Mouse (Mus musculus): ENCODE measurements around the gene 6330403K07Rik. TPM values are rescaled to one million over a fixed set of nuclear protein-coding genes. Genes with fewer than 3 reads are reported as not detected.

6330403K07Rik gene
- polyA plus RNA-seq, 1 experiment from 2014 or later: 51.0 TPM

GRCm38 (mm10) chr11:71019201-71020068 is 13.9 kb downstream of the 6330403K07Rik start, which contains the start of the genes Mis12 and Derl2:
Mis12 (plus strand) TSS chr11:71019611.
Derl2 (minus strand) TSS chr11:71019841.
- peak; percentile 99 for ATAC-seq
- H3K36me3 ChIP-seq (ENCODE audit: control insufficient read depth, insufficient read depth, low read length): no peaks in the 10 kb centered on the region
- peak within 1 kb of the TSS; percentile 92 for H3K27ac ChIP-seq (ENCODE audit: low read length)
- no peaks in the 10 kb centered on the region for H3K9me3 ChIP-seq (ENCODE audit: control insufficient read depth, low read length)
- H3K4me3 ChIP-seq (ENCODE audit: low read length): peak within 1 kb of the TSS; percentile 85
- peak within 1 kb of the TSS; percentile 93 for H3K9ac ChIP-seq (ENCODE audit: low read depth, low read length)
- under 1% methylated on average over 71 of the region's 71 CpGs for WGBS
- peak within 1 kb of the TSS; percentile 85 for H3K4me2 ChIP-seq (ENCODE audit: low read depth, low read length)
- H3K27me3 ChIP-seq (replicated peaks; ENCODE audit: control insufficient read depth, insufficient read depth, low read length): no peaks in the 10 kb centered on the region
- peaks cover 9% of the 10 kb centered on the region for H3K4me1 ChIP-seq (ENCODE audit: control insufficient read depth, insufficient read depth, low read length)

- ATAC-seq: peak; percentile 32
- no peaks in the 10 kb centered on the region for H3K36me3 ChIP-seq (ENCODE audit: control insufficient read depth, insufficient read depth, low read length)
- WGBS: 4% methylated on average over 28 of the region's 28 CpGs
These were observed 14.7 kb downstream of the 6330403K07Rik start for GRCm38 (mm10) chr11:71018416-71019200.

DNA sequence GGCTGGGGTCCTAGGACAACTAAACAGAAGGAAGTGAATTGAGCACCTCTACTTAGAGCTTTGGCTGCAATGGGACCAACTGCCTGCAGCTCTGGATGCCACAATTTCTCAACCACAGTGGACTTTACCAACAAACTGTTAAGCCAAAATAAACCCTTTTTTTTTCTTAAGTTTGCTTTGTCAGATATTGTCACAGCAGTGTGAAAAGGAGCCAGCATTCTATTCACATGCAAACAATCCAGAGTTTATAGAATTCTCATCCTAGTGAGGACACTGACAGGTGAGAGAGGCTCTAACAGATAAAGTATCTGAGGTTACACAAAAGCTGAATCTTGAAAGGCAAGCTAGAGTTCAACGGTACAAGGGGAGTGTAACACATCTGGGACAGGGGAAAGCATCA is 16.3 kb downstream of the 6330403K07Rik start:
- peaks cover 4% of the 10 kb centered on the region; the same call in 1 of the 2 replicates for H3K36me3 ChIP-seq (ENCODE audit: control insufficient read depth, insufficient read depth, low read length)
- no peak overlapping the region for H3K4me3 ChIP-seq (ENCODE audit: low read length)
- H3K9ac ChIP-seq (ENCODE audit: low read depth, low read length): no peak overlapping the region
- peaks cover 9% of the 10 kb centered on the region for H3K4me1 ChIP-seq (ENCODE audit: control insufficient read depth, insufficient read depth, low read length)
- 78% methylated on average over 1 of the region's 1 CpGs for WGBS
- no peaks in the 10 kb centered on the region for H3K27me3 ChIP-seq (replicated peaks; ENCODE audit: control insufficient read depth, insufficient read depth, low read length)
- ATAC-seq: no peak
- no peaks in the 10 kb centered on the region for H3K9me3 ChIP-seq (ENCODE audit: control insufficient read depth, low read length)
- no peak overlapping the region for H3K4me2 ChIP-seq (ENCODE audit: low read depth, low read length)
- no peak overlapping the region for H3K27ac ChIP-seq (ENCODE audit: low read length)

More at GRCm38 (mm10) chr11:71018416-71019200, 14.7 kb downstream of the 6330403K07Rik start:
- Histone ChIP-seq H3K9me3 (ENCODE audit: control insufficient read depth, low read length) (no peaks in the 10 kb centered on the region), H3K27ac (ENCODE audit: low read length) (peak overlapping the region; percentile 70), H3K9ac (ENCODE audit: low read depth, low read length) (peak overlapping the region; percentile 93), H3K4me2 (ENCODE audit: low read depth, low read length) (peak overlapping the region; percentile 85), H3K4me1 (ENCODE audit: control insufficient read depth, insufficient read depth, low read length) (peaks cover 9% of the 10 kb centered on the region), H3K4me3 (ENCODE audit: low read length) (peak overlapping the region; percentile 85), H3K27me3 (replicated peaks; ENCODE audit: control insufficient read depth, insufficient read depth, low read length) (no peaks in the 10 kb centered on the region)

- ATAC-seq: no peak
- WGBS: 96% methylated on average over 7 of the region's 7 CpGs
These were observed 20.6 kb downstream of the 6330403K07Rik start for GRCm38 (mm10) chr11:71012743-71013142.

GRCm38 (mm10) chr11:71008321-71008720 is 25.0 kb downstream of the 6330403K07Rik start:
- H3K9ac ChIP-seq (ENCODE audit: low read depth, low read length): no peak overlapping the region
- H3K9me3 ChIP-seq (ENCODE audit: control insufficient read depth, low read length): no peaks in the 10 kb centered on the region
- H3K27ac ChIP-seq (ENCODE audit: low read length): no peak overlapping the region
- H3K36me3 ChIP-seq (ENCODE audit: control insufficient read depth, insufficient read depth, low read length): peaks cover 12% of the 10 kb centered on the region
- no peak overlapping the region for H3K4me2 ChIP-seq (ENCODE audit: low read depth, low read length)
- WGBS: 92% methylated on average over 3 of the region's 3 CpGs
- H3K4me1 ChIP-seq (ENCODE audit: control insufficient read depth, insufficient read depth, low read length): no peaks in the 10 kb centered on the region; the same call in none of the 2 replicates
- H3K4me3 ChIP-seq (ENCODE audit: low read length): no peak overlapping the region
- no peaks in the 10 kb centered on the region for H3K27me3 ChIP-seq (replicated peaks; ENCODE audit: control insufficient read depth, insufficient read depth, low read length)
- no peak for ATAC-seq

More at GRCm38 (mm10) chr11:71012743-71013142, 20.6 kb downstream of the 6330403K07Rik start:
- peaks cover 3% of the 10 kb centered on the region for H3K4me1 ChIP-seq (ENCODE audit: control insufficient read depth, insufficient read depth, low read length)
- H3K4me2 ChIP-seq (ENCODE audit: low read depth, low read length): no peak overlapping the region
- no peak overlapping the region for H3K27ac ChIP-seq (ENCODE audit: low read length)
- H3K9me3 ChIP-seq (ENCODE audit: control insufficient read depth, low read length): no peaks in the 10 kb centered on the region
- no peak overlapping the region for H3K9ac ChIP-seq (ENCODE audit: low read depth, low read length)
- no peak overlapping the region for H3K4me3 ChIP-seq (ENCODE audit: low read length)
- H3K36me3 ChIP-seq (ENCODE audit: control insufficient read depth, insufficient read depth, low read length): peaks cover 12% of the 10 kb centered on the region
- no peaks in the 10 kb centered on the region for H3K27me3 ChIP-seq (replicated peaks; ENCODE audit: control insufficient read depth, insufficient read depth, low read length)

DNA sequence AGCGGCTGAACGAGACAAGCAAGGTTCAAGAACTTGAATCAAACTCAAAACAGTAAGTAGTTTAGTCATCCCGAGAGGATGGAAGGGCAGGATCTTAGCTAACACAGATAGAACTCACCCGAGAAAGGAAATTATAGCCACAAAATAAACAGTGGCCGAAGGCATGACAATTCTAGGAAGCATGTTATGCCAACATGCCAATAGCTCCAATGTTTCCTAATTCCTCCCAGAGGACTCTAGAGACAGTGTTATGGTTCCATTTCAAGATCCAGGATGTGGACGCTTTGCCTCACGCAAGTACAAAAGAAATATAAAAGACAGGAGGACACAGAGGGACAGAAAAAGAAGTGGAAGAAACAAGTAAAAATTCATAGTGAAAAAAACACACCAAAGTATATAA is 25.5 kb downstream of the 6330403K07Rik start:
- Histone ChIP-seq H3K4me3 (ENCODE audit: low read length) (no peak overlapping the region), H3K9me3 (ENCODE audit: control insufficient read depth, low read length) (no peaks in the 10 kb centered on the region), H3K4me1 (ENCODE audit: control insufficient read depth, insufficient read depth, low read length) (peaks cover 5% of the 10 kb centered on the region), H3K4me2 (ENCODE audit: low read depth, low read length) (no peak overlapping the region), H3K27me3 (replicated peaks; ENCODE audit: control insufficient read depth, insufficient read depth, low read length) (no peaks in the 10 kb centered on the region), H3K36me3 (ENCODE audit: control insufficient read depth, insufficient read depth, low read length) (peaks cover 11% of the 10 kb centered on the region), H3K9ac (ENCODE audit: low read depth, low read length) (no peak overlapping the region), H3K27ac (ENCODE audit: low read length) (no peak overlapping the region)
- no peak for ATAC-seq
- 83% methylated on average over 7 of the region's 7 CpGs for WGBS

DNA sequence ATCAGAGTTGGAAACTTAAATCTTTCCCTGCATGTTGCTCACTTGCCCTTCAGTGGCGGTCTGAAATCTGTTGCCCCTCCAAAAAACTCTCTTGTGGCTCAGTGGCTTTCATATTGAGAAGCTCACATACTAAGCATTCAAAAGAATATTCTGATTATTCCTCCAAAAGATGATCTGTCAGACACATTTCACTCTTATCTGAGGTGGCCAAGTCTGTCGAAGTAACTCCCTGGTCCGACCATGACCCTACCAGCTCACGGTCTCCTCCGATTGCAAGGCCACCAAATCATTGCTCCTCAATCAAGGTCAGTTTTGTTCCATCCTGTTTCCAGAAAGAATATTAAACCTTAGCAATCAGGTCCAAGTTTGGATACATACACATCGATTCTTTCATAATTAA is 26.3 kb downstream of the 6330403K07Rik start:
- 93% methylated on average over 6 of the region's 6 CpGs for WGBS
- Histone ChIP-seq H3K9ac (ENCODE audit: low read depth, low read length) (no peak overlapping the region), H3K36me3 (ENCODE audit: control insufficient read depth, insufficient read depth, low read length) (peaks cover 8% of the 10 kb centered on the region; the same call in 1 of the 2 replicates), H3K9me3 (ENCODE audit: control insufficient read depth, low read length) (no peaks in the 10 kb centered on the region), H3K27me3 (replicated peaks; ENCODE audit: control insufficient read depth, insufficient read depth, low read length) (no peaks in the 10 kb centered on the region), H3K4me3 (ENCODE audit: low read length) (no peak overlapping the region), H3K27ac (ENCODE audit: low read length) (no peak overlapping the region), H3K4me2 (ENCODE audit: low read depth, low read length) (no peak overlapping the region), H3K4me1 (ENCODE audit: control insufficient read depth, insufficient read depth, low read length) (peaks cover 13% of the 10 kb centered on the region)
- no peak for ATAC-seq

DNA sequence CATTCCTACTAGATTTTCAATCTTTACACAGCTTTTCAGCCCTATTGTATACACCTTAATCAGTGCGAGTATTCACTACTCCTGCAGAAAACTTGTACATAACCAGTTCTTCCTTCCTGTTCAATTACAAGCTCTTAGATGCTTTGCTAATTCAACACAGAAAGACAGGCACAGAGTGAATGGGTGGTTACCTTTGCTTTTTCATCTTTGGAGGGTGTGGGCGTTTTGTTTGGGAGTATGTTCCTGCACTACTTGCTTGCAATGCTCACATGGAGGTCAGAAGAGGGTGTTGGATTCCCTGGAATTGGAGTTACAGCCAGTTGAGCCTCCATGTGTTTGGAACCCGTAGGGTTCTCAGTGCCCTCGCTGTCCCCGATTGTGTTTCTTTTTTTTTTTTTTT is 28.3 kb downstream of the 6330403K07Rik start:
- peaks cover 5% of the 10 kb centered on the region; the same call in 1 of the 2 replicates for H3K36me3 ChIP-seq (ENCODE audit: control insufficient read depth, insufficient read depth, low read length)
- WGBS: 58% methylated on average over 5 of the region's 5 CpGs
- no peak overlapping the region for H3K4me3 ChIP-seq (ENCODE audit: low read length)
- ATAC-seq: no peak
- H3K4me2 ChIP-seq (ENCODE audit: low read depth, low read length): peak overlapping the region; percentile 22
- H3K9me3 ChIP-seq (ENCODE audit: control insufficient read depth, low read length): no peaks in the 10 kb centered on the region
- H3K9ac ChIP-seq (ENCODE audit: low read depth, low read length): no peak overlapping the region
- H3K27me3 ChIP-seq (replicated peaks; ENCODE audit: control insufficient read depth, insufficient read depth, low read length): no peaks in the 10 kb centered on the region
- peaks cover 13% of the 10 kb centered on the region for H3K4me1 ChIP-seq (ENCODE audit: control insufficient read depth, insufficient read depth, low read length)
- no peak overlapping the region for H3K27ac ChIP-seq (ENCODE audit: low read length)

- peak within 1 kb of the TSS; percentile 59 for H3K4me2 ChIP-seq (ENCODE audit: low read depth, low read length)
- H3K4me1 ChIP-seq (ENCODE audit: control insufficient read depth, insufficient read depth, low read length): peaks cover 13% of the 10 kb centered on the region
- H3K27ac ChIP-seq (ENCODE audit: low read length): peak within 1 kb of the TSS; percentile 87
- ATAC-seq: peak; percentile 98
- peak within 1 kb of the TSS; percentile 81 for H3K9ac ChIP-seq (ENCODE audit: low read depth, low read length)
- WGBS: under 1% methylated on average over 33 of the region's 35 CpGs
- H3K27me3 ChIP-seq (replicated peaks; ENCODE audit: control insufficient read depth, insufficient read depth, low read length): no peaks in the 10 kb centered on the region
- H3K9me3 ChIP-seq (ENCODE audit: control insufficient read depth, low read length): no peaks in the 10 kb centered on the region
- peak within 1 kb of the TSS; percentile 96 for H3K4me3 ChIP-seq (ENCODE audit: low read length)
- 0 out of 2 replicates have a peak, but pooled peaks cover 2% of the 10 kb centered on the region for H3K36me3 ChIP-seq (ENCODE audit: control insufficient read depth, insufficient read depth, low read length)
These were observed 29.0 kb downstream of the 6330403K07Rik start, which contains the start of gene Dhx33 for GRCm38 (mm10) chr11:71004316-71004773. Dhx33 (minus strand) TSS chr11:71004437.
